Mouse (Mus musculus) left cerebral cortex, postnatal 10 days (tissue): Measurements from ENCODE around the gene Tspan14. TPM values are rescaled to one million over a fixed set of nuclear protein-coding genes. Genes with fewer than 3 reads are reported as not detected.

Source experiments
- DNase-seq, 2 experiments: peaks; one replicate each; pipeline ENCODE4 v3.0.0; 2021 to 2022; ENCODE audit warnings: low spot score in 2 of 2, mixed read lengths in 1 of 2; ENCODE audit errors: extremely low spot score in 1 of 2
- intact Hi-C: fragments of 180-260 bp; cut with DNase I; formaldehyde crosslinking; loops from one replicate; pipeline ENCODE4 v1.15.1; 2025
- total RNA-seq, 2 experiments: library from RNA; stranded (reverse); gene quantifications; 2 replicates each; pipeline ENCODE4 v1.2.3; 2021

Gene Tspan14
- total RNA-seq, 2 experiments from 2014 or later: 63.3 to 64.5 TPM

DNA sequence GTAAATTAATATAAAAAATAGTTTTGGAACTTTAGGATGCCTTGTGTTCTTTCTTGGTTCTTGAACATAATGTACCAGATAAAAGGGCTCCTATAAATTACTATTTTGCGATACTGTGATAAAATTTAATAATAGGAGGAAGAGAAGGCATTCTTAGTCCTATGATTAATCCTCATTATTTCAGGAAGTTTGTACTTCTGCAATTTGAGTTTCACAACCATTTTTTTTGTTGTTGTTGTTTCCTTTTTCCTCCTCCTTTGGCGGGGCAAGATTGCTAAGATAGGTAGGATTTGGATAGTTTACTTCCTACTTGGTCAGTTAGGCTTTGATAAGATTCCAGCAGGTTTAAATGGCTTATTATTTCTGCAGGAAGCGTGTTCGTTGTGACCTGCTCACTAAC is 19.0 kb upstream of the Tspan14 start:
- intact Hi-C loops: no loop called here

DNA sequence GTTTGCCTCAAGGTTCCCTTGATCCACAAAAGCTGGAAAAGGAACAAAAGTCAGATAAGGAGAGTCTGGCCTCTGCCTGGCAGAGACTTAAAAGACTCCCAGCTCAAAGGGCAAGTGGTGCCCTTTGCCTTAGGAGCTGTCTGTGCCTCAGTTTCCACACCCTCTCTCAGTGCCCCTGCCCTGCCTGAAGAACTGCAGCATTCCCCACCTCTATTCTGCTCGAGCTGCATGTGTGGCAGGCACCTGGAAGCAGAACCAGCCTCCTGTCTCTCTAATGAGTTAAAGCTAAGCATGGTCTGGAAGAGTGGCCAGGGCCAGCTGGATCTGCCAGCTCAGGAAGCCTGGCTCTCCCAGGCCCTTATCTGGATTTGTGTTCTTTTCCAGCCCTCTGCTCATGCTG is 13.1 kb upstream of the Tspan14 start:
- no peak for DNase-seq

More for the DNA sequence above, 19.0 kb upstream of the Tspan14 start:
- DNase-seq: no peak

DNA sequence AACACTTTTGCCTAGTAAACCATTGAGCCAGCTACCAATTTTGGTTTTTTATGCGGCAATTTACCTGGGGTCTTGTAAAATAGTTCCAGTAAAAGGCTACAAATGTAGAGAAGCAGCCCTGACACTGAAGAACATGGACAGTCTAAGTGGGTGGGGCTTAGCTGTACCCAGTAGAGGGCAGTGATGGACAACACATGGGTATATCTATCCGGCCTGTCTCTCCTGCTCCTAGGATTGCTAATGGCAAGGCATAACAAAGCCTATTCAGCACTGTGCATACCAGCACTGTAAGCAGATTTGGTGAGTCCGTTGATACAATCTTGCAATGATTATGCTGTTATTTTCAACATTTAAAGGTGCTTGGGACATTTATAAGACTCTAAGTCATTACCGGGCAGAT is 12.4 kb upstream of the Tspan14 start:
- DNase-seq: peak in 1 of 2 experiments; percentile 54
- intact Hi-C loops: loop anchor here (1.0 kb wide), 1 partner anchor 54 kb away; no protein-coding TSS in a partner anchor

More for the DNA sequence above, 13.1 kb upstream of the Tspan14 start:
- intact Hi-C loops: loop anchor here (1.0 kb wide), 1 partner anchor 54 kb away; no protein-coding TSS in a partner anchor

DNA sequence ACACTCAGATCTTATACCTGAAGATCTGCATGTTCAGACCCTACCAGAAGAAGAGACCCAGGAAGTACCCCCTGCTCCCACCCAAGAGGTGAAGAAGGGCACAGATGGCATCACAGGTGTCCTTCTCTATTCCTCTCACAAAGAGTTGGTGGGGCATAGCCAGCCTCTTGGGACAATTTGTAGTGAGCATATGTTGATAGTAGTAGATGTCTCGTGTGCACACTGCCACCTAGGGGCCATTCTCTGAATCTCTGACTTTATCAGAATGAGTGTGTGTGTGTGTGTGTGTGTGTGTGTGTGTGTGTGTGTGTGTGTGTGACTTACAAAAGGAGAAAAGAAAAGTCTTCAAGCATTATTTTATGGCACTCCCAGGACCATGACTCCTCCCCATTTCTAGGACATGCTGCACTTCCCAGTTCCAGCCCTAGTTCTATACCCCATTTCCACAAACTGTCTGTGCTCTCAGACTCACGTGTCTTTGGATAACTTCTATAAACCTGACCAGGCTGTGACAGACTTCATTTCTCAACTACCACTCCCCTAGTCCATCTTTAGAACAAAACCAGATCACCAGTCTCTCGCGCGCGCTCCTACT is 8.6 kb upstream of the Tspan14 start:
- DNase-seq: peak; percentile 70 to 79
- intact Hi-C loops: loop anchor here (2.0 kb wide), 1 partner anchor 58 kb away; no protein-coding TSS in a partner anchor

DNA sequence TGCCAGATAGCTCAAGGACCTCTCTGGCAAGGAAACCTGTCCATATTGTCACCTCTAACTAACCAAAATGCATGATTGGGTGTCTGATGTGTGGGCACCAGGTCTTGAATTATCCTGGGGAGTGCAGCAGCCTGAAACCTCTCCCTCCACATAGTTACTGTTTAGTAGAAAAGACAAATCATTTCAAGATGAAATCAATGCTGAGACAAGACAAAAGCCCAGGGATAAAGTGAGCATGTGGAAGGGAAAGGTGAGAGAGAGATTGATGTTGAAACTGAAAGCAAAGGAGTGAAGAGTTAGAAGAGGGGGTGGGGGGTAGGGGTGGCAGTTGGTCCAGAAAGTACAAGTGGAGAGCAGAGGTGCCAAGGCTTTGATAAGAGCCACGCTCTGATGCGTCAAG is 1.4 kb upstream of the Tspan14 start:
- intact Hi-C loops: no loop called here
- DNase-seq: no peak

DNA sequence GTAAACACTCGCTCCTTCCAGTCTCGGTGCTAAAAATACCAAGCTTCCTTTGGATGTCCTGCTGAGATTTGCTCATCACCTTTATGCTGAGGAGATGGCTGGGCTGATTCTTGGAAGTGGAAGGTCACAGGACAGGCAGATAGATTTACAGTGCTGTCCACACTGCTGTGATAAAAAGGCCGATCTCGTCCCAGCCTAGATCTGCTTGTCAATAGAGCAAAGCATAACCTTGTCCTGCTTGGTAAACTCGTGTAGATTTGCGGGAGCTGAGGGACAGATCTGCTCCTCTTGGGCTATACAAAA is 942 bp upstream of the Tspan14 start:
- no peak for DNase-seq
- intact Hi-C loops: no loop called here

DNA sequence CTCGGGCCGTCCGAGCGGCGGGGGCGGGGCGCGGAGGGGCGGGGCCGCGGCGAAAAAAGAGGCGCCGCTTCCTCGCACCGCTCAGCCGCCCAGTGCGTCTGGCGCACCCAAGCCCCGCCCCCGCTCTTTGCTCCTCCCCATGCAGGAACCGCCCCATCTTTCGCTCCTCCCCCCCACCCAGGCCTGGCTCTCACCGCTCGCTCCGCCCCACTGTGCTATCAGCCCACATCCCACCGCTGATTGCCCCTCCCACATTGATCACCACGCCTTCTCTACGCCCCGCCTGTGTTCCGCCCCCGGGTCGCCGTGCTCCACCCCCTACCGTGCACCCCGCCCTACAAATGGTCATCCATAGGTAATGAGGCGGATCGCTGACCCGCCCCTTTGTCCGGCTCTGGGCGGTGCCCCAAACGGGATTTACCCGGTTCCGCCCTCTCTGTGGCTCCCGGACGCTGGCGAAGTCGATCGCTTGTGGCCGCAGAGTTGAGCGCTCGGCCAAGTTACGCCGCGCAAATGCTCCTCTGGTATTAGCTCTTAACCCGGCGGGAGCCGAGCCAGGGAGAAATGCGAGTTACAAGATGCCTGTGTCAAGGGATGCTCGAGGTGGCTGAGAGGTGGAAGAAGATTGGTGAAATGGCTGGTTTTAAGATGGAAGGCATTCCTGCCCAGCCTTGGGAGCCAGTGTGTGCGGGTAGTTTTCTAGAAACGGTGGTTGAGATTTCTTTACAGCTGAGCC is 423 bp upstream of the Tspan14 start:
- DNase-seq: peak; percentile 94 to 97
- intact Hi-C loops: no loop called here

DNA sequence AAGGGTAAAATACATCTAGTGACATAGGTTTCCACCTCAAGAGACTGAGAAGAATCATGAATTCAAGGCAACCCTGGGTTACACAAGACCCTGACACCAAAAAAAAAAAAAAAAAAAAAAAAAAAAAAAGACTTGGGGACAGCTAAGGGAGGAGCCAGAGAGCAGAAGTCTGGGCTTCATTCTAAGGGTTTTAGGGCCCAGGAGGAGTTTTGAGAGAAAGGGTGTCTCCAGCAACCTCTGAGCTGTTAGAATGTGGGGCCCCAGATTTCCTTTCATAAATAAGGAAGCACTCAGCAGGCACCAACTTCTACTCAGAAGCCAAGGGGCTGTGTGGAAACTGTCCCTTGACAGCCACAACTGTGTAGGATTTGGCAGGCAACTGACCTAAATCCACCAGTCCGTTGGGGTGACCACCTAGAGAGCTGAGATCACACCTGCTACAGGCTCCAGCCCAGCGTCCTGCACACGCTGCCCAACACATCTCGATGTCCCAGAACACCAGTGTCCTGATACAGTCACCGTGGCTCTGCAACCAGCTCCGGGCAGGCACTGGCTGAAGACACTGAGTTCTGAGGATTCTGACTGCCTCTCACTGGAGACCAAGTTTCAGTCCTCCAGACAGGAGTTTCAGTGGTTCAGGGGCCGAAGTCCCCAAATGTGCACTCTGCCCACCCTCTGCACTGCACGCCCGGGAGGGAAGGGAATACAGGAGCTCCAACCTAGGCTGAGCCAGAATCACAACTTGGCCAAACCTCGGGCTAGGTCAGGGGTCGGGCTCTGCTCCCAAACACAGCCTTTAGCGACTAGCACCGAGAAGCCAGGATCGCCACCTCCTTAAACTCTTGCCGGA is 875 bp downstream of the Tspan14 start:
- peak in 1 of 2 experiments; percentile 40 for DNase-seq
- intact Hi-C loops: no loop called here

DNA sequence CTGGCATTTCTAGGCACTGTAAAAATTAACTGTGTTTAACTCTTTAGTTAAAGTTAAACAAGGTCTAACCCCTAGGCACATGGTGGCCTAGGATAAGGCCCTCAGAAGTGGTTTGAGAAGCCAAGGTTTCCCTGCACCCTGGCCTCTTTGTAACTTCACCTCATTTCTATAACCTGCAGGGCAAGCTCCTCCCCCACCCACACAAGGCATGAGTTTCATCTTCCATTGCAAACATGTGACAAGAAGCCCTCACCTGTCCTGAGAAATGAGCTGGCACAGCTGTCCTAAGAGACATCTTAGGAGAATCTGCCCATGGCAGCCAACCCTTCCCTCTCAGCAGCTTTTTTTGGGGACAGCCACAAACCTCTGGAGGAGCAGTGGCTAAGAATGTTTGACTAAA is 1.7 kb downstream of the Tspan14 start:
- intact Hi-C loops: no loop called here
- no peak for DNase-seq

DNA sequence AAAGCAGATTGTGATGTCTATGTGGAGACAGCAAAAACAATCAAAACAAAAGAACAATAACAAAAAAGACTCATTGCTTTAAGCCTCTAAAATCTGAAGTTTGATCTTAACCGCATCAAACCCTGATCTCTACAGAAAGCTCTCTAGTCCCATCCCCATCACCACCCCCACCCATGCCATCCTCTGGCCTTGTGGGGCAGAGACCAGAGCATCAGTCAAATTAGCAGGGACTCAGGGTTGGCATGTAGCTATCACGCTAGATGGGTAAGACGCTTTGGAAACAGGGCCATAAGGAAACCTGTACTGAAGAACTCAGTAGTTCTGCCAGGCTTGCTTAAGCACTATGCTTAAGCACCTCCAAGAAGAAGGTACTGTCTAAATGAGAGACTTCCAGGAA is 2.4 kb downstream of the Tspan14 start:
- no peak for DNase-seq
- intact Hi-C loops: no loop called here

DNA sequence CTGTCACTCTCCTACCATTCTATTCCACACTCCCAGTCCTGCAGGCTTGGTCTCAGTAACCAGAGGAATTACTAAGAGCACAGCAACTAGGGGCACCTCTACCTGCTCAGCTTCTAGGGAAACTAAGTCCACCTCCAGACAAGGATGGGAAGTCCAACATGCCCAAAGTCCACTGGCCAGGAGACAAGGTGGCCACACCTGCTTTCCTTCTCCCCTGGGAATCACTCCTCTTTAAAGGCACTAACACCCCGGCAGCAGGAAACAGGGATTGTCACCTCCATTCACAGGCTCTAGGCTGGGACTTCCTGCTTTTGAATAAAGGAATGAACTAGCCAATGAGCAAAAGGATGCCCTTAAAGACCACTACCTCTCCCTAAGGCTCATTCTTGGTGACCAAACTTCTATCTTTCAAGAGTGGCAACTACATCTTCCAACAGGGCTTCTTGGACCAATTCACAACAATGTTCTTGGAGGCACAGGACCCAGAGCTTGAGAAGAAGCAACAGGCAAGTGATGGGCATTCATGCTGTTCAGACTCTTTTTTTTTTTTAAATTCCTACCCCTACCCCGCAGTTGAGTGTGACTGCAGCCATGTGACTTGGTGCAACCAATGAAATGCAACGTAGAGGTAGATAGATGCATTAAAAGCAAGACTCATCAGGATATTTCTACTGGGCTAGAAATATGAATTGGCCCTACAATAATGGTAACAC is 3.0 kb downstream of the Tspan14 start:
- intact Hi-C loops: no loop called here
- no peak for DNase-seq

DNA sequence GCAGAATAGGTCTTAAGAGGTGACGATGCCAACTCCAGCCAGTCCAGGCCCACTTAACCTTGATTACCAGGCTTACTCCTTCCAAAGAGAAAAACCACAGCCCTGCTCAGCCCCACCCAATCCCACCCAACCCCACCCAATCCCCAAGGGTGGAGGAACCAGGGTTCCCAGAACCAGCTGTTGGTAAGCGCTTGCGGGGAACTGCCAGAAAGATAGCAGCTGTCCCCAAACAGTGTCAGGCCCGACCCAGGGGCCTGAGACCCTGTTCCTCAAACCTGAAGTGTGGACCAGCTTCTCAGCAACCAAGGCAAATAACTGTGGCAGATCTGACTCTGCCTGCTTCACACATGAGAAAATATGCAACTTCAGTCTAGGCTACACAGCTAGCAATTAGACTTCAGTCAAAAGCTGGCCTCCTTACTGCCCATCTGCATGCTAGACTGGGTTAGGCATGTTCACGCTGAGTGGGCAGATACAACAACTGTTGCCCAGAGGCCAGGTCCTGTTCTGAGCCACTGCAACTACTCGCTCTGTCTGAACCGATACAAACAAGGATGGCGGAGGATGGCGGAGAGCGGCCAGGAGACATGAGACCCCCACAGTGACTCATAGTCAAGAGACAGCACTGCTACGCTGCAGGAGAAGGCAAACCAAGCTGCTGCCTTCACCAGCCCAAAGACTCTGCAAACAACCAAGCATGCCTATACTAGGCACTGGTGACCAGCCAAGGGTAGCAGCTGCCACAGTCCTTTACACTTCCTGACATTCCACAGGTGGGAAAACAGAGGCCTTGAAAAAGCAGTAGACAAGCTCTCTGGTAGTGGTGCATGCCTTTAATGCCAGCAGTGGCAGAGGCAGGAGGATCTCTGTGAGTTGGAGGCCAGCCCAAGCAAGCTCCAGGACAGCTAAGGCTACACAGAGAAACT is 4.0 kb downstream of the Tspan14 start:
- intact Hi-C loops: no loop called here

DNA sequence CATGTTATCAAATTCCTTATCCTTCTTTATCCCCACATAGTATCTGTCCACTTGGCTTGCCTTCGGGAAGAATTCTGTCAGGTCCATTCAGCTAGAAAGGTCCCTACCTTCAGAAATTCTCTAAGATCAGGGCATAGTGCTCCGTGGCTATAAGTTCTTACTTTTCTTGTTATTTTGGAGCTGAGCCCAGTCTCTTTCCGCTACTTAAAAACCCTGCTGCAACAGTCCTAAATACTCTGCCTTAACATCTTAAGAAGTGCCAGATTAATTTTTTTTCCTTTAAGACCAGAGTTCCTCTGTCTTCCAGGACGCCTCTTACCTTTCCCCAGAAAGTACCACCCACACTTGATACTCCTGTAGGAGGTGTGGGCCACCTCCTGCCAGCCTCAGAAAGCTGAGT is 6.4 kb downstream of the Tspan14 start:
- intact Hi-C loops: no loop called here
- no peak for DNase-seq

More for the DNA sequence above, 4.0 kb downstream of the Tspan14 start:
- DNase-seq: no peak

DNA sequence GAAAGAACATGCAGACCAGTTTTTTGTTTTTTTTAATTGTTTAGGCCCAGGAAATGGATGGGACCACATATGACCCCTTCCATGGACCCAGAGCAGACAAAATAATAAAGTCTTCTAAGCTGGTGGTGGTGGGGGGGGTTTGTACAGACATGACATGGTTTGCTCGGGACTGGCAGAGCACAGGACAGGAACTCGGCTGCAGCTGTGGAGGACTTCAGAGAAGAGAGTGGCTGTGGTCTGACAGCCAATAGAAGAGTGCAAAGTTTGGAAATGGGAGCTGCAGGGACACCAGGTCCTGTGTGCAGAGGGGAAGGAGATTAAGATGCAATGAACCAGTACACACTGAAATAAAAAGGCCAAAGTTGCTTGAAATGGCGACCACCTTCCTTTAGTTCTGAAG is 7.0 kb downstream of the Tspan14 start:
- intact Hi-C loops: no loop called here
- DNase-seq: no peak

DNA sequence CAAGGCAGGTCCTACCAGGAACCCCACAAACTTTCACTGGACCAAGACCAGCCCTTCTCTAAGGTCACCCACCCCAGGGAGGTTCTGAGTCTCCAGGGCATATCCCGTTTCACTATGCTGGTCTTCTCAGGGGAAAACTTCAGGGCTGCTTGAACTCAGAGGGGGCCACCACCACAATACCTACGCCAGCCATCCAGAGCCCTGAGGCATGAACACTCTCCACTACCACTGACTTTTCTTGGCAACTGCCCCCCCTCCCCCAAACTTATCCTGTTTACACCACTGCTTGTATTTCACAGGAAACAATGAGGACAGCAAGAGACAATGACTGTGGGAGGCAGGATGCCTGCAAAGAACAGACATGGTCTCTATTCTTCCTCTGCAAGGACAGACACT is 7.6 kb downstream of the Tspan14 start:
- DNase-seq: peak in 1 of 2 experiments; percentile 53
- intact Hi-C loops: no loop called here

DNA sequence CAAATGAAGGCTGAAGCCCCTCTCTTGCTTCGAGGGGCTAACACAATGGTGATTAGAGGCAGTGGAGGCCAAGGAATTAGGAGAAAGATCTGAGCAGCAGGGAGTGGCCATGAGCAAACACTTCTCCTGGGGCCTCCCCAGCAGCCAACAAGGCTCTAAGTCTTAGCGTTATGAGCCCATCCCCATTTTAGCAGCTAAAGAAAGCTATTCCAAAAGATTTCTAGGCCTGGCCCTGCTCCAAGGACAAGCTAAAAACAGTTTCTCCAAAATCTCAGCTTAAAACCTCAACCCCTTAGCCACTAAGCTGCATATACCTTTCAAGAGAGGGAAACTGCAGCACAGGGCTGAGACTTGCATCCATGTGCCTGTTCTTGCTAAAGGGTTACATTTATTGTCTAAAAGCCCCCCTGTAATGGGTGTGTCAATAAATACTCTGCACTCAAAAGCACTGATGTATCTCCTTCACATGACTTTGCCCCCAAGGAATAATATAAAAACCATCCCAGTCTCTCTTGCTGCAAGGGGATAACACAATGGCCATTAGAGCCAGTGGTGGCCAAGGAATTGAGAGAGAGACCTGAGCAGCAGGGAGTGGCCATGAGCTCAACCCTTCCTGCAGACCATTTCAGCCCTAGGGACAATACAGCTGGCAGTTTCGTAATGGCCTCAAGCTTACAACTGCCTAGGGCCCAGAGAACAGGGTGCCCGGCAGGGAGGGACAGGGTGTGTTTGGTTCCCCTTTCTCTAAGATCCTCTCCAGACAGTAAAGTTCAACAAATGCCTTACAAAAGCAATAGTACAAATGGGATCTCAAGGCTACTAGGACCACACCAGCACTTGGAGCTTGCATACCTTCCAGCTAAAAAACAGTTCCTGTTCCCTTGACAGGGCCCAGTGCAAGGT is 8.3 kb downstream of the Tspan14 start:
- intact Hi-C loops: no loop called here
- peak; percentile 76 to 79 for DNase-seq

DNA sequence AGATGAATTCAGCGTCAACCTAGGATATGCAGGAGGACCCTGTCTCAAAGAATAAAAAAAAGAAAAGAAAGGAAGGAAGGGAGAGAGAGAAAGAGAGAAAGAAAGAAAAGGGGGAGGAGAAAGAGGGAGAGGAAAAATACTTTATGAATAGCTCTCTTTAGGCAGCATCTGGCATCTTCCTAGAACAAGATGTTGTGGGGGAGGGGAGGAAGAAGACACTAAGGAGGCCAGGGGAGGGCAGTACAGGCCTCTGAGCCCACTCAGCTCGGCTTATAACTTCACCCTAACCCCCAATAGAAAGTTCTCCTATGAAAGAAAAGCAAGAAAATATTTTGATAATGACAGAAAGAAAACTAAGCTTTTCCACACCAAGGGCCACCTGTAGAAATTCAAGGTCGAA is 9.0 kb downstream of the Tspan14 start:
- intact Hi-C loops: no loop called here
- no peak for DNase-seq
